Mouse (Mus musculus) liver (tissue): ENCODE measurements at regions not wholly inside any gene's neighbourhood (a gene's known extent, or its start where the extent isn't known, plus 50 kb on each side); places are given as distances from the start of the nearest gene placed in this dataset.
"Not testable (repeated sequence)": the region's sequence is repeated elsewhere in the genome, so short reads cannot be mapped to it uniquely, and the experiment has no call there.

Experiments
- DNase-seq: peaks from one replicate; pipeline ENCODE4 v3.0.0-alpha.2; 2020; ENCODE audit warnings: mixed read lengths

DNA sequence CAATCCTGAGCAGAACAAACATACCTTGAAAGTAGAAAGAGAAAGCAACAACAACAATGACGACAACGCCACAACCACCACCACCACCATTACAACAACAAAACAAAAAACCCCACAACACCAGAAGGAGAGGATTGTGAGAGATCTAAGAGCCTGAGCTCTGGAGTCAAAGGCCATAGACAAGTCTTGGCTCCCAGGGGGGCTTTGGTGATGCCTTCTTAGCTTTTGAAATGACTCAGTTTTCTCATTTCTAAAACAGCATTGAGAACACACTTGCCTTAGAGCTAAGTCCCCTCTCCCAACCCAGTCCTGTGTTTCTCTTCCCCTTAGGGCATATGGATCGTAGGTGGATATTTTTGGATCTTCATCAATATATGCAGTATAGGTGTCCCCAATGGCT, 112.2 kb downstream of the Kif20b start:
- DNase-seq = no peak

DNA sequence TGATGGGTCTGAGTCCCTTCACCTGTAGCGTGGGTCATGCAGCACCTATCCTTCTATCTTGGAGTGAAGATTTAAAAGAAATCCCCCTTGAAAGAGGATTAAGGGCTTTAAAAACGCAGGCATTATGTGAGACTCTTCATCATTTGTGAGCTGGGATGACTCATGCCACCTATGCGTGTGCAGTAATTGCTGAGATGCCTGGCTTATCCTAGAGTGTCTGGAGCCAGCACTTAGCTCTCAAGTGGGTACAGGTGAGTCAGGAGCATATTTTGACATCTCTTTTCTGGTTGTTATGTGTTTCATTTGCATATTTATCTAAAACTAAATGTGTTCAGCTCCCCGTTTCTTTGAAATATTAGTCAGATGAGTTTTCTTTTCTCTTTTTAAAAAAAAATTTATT, 123.4 kb downstream of the Kif20b start:
- no peak for DNase-seq

DNA sequence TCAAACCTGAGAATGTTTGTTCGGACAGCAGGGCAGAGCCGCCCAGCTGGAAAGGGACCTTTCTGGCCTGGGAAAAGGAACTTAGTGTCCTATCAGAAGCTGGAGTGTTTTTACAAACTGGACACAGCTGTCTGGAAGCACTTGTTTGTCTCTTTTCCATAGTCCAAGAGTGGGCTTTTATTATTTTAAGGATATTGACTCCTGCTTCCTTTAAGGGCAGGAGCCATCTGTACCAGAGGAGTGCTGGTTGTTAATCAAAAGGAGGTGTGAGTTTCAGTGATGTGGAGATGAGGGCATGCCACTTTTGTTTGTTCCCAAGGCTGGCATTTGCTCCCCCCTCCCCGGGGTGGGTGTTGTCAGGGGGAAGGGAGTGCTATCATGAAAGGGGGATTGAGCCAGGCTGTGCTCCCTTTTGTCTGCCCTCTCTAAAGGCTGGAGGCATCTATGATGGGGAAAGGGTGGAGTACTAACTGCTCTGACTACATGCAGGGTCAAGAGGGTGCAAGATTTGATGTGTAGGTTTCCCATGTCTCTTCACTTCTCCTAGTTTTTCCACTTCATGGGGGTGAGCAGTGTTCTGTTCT, 144.3 kb downstream of the Kif20b start:
- DNase-seq = no peak

DNA sequence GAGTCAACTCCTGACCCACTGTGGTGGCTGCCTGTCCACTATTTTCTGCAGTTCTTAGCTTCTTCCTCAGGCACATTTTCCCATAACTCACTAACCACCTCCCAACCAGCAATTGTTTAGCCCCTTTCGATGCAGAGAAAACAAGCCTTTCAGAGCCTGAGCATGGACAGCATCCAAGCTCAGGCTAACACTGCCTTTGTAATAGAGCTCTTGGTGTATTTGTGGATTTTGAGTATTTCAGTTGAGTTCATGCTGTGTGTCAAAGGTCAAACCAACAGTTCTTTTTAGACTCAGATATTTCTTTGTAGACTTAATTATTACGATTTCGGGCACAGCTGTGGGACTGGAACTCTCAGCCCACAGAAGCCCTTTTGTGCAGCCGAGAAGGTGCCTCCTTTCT, 159.0 kb downstream of the Kif20b start:
- no peak for DNase-seq

DNA sequence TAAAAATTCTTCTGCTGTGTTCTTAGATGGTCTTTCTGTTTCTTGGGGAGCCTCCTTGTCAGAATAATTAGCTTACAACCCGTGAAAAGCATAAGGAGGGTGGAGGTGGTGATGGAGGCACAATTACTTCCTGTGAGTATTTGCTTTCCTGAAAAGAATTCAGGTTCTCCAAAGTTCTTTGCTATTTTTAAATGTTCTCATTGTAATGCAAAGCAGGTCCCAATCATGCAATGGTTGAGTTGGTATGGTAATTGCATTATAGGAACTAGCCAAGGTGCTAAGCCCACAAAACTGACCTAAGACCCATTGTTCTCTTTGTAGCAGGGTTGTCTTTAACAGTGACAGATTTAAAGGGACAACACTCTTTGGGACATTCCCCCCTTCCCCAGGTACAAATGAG, 179.1 kb downstream of the Kif20b start:
- no peak for DNase-seq

DNA sequence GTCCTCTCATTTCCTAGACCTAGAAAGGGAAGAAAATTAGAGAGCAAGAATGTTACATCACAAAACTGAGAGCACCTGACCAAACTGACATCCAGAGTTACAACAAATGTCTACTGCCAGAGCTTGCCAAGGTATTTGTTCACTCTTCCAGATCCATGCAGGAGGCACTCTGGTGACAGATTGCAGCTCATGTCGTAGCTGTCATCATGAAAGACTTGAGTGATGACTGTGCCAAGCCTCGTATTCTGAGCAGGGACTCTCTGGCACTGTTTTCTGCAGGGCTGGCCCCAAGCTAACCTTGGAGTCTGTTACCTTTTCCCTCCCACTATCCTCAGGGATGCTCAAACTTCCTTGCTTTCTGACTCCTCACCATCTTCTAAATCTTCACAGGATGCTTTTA, 192.2 kb downstream of the Kif20b start:
- no peak for DNase-seq

DNA sequence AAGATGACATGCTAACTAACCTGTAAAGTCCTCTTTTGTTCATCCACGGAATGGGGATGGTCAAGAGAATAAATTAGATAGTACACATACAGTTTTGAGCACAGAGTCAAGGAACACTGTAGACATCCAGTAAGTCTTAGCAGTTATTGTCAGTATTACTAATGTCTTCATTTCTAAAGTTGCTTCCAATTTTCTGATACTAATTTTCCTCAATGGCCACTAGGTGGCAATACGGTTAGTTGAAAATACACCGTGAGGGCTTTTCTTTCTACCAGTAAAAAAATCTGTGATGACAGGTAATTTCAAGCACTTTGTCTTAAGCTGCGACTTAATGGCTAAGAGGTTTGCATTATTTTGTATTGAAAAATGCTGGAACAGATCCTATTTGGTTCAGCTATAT, 203.1 kb downstream of the Kif20b start:
- DNase-seq = no peak

DNA sequence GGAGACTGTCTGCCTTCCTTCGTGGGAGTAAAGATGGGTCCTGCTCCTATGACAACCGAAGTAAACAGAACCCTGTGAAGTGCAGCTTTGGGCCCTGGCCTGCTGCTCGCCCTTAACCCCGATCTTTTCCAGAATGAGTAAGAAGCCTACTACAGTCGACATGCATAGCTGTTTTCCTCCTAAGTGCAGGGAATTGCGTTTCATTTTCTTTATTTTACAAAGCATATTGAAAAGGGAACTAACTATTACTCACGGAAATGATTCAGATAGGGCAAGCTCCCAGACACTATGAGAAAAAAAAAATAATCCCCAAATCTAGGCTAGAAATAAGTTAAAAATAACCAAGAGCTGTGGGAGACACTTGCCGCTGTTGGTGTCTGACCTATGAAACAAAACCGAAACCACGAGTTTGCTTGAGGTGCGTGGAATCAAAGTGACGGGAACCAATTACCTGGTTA, 204.5 kb downstream of the Kif20b start:
- no peak for DNase-seq

DNA sequence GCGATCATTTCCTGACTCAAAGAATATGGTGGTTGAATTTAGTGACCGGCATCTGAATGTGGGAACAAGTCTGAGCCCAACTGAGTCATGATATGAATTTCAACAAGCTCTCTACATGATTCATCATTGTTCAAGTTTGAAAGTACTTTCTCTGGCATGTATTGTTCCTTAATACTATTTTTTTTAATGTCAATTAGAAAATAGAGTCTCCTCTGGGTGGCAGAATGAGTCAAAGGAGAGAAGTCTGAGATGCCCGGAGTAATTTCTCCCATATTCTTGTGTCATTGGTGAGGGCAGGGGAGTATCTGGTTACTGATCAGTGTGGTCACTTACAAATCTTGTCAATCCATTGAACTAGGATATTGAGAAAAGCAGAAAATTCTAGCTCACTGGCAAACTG, 205.9 kb downstream of the Kif20b start:
- DNase-seq = no peak

DNA sequence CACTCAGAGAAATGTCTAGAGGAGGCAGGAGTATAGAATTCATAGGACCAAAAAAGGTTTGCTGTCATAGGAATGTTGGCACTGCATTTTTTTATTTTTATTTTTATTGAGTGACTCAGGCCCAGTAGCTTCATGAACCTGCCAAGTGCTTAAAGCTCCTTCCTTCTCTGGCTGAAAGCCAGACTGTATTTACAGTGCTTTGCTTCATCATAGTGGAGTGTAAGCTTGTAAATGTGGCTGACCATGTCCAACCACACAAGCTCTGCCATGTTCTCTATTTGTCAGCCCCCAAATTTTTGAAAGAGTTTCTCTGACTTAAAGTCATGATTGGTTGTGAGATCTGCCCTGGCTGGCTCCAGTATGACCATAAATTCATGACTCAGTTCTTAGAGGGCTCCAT, 221.0 kb downstream of the Kif20b start:
- DNase-seq = no peak

DNA sequence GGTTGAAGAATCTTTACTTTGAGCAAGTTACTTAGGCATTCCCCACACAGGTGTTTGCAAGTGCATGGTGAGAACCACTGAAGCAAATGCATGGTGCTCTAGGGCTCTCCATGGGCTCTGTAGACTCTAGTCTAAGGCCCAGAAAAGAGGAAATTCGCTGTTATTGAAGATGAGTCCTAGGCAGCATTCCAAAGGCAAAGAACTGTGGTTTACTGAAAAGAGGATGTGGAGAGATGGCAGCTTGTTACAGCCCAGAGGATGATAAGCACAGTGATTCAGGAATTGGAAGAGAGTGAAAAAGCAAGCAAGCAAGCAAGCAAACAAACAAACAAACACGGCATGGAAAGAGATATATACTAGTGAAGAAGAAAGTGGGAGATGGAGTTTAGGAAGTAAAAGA, 221.6 kb downstream of the Kif20b start:
- DNase-seq = no peak

DNA sequence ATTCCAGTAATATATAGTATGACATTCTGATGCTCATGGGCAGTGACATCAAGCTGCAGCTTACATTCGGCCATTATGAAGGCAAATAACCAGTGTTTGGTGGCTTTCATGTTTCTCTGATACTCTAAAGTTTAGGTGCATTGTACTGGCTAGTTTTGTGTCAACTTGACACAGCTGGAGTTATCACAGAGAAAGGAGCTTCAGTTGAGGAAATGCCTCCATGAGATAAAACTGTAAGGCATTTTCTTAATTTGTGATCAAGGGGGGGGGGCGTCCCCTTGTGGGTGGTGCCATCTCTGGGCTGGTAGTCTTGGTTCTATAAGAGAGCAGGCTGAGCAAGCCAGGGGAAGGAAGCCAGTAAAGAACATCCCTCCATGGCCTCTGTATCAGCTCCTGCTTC, 227.3 kb downstream of the Kif20b start:
- DNase-seq = peak; percentile 7

DNA sequence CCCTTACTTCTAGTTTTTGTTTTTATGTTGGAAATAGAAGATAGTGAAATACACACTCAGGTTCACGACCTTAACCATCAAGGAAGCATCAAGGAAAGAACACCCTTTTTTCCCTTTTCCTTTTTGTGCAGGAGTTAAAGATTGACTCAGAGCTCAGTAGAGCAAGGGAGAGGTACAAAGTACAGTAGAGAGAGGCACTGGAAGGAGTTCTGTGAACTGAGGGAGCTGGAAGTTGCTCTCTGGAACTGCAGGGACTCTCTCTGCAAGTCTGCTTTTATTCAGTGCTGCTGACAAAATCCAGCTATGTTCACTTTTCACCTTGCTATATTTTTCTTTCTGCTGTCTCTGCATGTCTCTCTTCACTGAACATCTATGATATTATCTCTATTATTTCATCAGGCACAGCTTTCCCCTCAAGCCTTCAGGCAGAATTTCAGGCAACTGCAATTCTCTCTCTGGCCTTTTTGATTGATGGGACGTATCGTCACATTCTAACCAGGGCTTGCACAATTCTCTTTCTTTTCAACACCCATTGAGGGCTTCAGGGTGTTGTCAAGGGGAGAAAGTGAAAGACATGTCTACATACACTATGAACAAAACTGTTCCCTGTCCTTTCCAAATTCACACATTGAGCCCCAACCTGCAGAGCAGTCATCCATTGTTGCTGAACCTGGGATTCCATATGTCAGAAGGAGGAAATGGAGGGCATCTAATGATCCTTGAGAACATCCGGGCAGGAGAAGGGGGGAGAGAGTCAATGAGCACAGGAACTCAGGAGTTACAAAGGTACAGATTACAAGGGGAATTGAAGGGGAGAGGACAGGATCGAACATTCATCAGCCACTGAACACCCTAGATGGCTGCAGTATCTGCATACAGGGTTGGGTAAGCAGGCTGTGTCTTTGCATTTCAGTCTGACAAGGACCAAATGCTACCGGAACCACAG, 228.9 kb downstream of the Kif20b start:
- DNase-seq = no peak

DNA sequence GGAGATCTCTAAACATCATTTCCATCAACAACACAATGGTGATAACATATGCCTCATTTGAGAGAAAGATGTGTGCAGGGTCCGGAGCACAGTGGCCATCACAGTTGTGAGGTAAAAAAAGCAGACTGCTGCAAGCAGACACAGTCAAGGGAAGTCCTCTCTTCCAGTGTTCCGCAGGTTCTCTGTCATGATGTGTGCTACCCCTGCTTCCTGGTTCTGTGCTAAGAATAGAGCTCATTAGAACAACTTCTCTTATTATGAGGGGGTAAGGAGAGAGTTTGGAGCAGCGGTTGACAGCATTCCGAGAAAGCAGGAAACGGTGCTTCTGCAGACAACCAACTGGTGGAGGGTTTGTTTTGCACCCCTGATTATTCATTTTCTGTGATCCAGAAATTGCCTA, 229.7 kb downstream of the Kif20b start:
- DNase-seq = peak; percentile 5

DNA sequence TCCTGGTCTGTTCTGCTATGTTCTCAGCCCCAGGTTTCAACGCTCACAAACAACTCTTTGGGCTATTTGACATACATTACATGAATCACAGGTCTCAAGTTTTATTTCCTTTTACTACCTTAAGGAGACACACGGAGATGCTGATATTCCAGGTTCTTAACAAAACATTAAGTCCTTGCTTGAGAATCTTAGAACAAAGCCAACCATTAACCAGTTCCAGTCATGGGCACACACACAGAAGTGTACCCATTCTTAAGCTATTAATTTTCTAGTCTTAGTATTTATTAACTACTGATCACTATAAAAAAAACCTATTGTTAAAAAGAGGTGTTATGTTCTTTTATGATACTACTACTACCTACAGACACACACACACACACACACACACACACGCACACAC, 235.7 kb downstream of the Kif20b start:
- DNase-seq = no peak

DNA sequence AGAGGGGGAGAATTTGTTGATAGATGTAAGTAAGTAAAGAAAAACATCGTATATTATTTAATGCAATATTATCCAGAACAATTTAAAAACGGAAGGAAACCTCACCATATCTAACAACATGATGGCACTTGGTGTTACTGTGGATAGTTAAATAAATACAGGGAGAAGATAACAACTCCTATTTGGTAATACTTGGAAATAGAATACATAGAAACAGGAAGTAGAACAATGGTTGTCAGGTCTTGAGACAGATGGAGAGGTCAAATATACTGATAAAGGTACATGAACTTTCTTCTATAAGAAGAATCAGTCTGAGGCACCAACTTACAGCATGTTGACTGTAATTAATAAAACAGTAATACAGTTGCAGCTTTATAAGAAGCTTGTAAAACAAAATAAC, 242.6 kb downstream of the Kif20b start:
- DNase-seq = no peak

DNA sequence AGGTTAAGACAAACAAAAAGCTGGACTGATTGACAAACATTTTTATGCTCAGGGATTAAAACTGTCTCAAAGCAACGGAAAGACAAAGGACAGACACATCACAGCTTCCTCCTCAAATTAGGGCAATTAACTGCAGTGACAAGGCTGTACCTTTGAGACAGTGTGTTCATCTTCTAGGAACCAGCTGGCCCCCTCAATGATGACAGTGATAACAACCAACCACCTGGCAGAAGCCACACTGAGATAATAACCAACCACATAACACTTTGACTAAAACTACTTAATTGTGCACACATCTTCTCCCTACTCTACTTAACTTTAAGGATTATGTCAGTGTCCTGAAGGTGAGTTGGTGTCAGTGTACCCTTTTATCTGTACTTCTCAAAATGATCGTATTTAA, 248.4 kb downstream of the Kif20b start:
- peak; percentile 23 for DNase-seq

DNA sequence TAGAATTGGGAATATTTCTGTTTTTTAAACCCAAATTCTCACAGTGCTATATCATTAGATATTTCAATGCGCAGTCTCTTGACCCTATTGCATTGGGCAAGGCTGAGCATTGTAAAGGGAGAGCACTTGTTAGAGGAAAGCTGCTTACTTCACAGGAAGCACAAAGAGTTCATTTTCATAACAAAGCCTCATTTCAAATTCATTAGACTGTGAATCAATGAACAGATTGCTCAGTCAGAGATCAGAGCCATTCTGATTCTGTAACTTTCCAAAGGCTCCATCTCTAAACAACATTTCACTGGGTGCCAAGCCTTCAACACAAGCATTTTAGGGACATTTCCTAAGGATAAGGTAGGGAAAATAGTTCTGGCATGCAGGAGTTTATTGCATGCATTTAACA, 257.9 kb downstream of the Kif20b start:
- DNase-seq = no peak

DNA sequence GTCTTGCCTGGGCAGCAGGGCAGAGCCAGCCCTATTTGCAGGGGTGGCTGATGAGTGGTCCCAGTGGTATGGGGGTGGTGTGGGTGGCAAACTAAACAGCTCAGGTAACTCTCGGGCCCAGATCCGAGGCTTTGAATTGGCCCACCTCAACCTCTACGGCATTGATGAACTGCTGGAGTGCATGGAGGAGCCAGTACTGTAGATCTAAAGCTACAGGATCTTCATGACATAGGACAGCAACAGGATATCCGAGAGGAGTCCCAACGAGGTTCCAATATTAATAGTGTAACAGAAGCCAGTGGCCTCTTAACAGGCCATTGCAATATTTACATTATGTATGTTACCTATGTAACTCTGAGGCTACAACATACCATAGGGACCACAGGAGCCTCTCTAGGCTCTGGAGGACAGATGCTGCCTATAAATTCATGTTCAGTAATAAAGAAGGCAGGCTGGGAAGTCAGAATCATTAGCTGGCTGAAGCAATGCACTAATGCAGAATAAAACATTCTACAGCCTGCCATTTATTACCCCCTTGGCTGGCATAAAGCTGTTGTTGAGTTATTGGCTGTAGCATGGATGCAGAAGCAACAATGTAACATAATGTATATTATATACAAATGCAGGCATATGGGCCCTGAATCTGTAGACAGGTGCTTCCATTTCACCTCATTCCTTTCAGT, 283.5 kb downstream of the Kif20b start:
- no peak for DNase-seq

DNA sequence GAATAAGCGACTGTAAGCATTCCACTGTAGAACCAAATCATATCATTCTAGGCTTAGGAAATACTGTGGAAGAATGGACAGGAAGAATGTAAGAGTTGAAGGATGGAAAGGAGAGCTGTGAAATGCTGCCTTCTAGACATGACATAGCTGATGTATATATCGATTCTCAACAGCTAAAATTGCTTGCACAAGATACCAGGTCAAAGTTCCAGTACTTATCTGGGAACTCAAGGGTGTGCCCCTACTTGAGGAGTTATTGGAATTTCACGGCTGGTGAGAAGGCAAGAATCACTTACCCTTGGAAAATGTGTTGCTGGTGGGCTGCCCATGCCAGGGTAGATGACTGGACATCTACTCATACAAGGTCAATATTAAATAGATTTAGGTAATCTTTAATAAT, 322.0 kb downstream of the Kif20b start:
- no peak for DNase-seq

DNA sequence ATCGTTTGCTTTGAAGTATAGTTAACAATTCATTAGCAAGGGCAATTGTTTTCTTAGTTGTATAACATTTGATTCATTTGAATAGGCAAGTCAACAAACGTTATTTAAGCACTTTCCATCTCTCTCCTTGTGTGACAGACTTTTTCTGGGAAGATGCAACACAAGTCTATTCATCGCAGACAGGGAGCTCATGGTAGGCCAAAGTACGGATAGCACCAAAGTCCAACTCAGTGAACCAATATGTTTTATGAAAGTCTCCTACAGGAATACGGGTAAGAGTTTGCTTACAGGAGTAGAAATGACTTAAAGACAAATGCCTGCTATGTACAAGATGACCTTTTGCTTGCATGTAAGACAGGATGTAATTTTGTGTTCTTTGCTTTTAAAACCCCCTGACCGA, 325.4 kb downstream of the Kif20b start:
- DNase-seq = no peak

DNA sequence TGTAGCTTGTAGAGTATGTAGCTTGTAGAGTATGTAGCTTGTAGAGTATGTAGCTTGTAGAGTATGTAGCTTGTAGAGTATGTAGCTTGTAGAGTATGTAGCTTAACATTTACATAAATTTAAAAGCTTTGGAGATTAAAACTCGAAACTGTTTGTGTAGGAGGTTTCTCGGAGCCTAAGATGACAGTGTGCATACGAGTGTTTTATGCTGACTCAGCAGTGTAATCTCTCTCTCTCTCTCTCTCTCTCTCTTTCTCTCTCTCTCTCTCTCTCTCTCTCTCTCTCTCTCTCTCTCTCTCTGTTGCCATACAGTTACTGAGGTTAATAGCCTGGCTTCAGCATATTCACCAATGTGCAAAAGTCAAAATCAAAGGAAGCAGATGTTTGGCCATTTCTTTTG, 336.5 kb downstream of the Kif20b start:
- DNase-seq = not testable (repeated sequence)

DNA sequence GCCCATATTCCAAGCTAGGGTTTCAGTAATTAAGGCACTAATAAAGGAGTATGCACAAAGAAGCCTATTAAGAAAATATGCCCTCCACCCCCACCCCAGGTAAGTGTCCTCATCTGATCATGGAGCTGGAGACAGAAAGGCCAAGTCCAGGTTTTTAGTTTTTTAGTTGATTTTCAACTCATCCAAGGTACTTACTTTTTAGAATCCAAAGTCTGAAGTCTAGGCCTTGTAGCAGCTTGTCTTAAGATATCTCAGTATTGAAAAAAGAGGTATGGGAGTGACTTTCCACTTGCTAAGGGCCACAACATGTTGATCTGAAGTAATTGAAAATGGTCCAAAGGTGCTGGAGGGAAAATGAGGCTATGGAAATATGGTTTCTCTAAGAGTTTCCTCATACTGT, 340.9 kb downstream of the Kif20b start:
- DNase-seq = no peak

DNA sequence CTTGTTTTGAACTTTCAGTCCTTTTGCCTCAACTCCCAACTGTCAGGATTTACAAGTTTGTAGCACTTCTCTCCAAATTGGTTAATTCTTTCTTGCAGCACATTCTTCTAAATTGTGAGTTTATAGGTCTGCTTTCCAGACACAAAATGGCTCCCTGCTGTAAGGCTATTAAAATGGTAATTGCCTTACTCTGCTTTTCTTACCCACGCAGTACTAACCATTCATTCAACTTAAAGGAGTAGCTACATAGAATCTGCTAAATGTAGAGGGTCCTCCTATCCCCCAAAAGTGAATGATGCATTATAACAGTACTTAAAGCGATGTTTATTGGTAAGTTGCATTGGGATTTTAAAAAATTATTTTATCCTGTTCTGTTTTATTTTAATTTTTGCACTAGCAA, 356.2 kb downstream of the Kif20b start:
- no peak for DNase-seq
